Mouse (Mus musculus) heart, postnatal 14 days (tissue): ENCODE results near the gene Mllt11. TPM values are rescaled to one million over a fixed set of nuclear protein-coding genes. Genes with fewer than 3 reads are reported as not detected.
A peak's percentile ranks its signal among the peaks of the same experiment; 100 is the strongest.
"Not testable (repeated sequence)": the region's sequence is repeated elsewhere in the genome, so short reads cannot be mapped to it uniquely, and the experiment has no call there.

Experiments used
- DNase-seq, 2 experiments: peaks; one replicate each; pipeline ENCODE4 v3.0.0; 2021 to 2022
- intact Hi-C: fragments of 180-260 bp; cut with DNase I; formaldehyde crosslinking; loops from one replicate; pipeline ENCODE4 v1.15.1; 2025
- total RNA-seq, 2 experiments: library from RNA; stranded (reverse); gene quantifications; 2 replicates each; pipeline ENCODE4 v1.2.3; 2021

The Mllt11 gene
- total RNA-seq, 2 experiments from 2014 or later: 6.7 to 7.8 TPM

DNA sequence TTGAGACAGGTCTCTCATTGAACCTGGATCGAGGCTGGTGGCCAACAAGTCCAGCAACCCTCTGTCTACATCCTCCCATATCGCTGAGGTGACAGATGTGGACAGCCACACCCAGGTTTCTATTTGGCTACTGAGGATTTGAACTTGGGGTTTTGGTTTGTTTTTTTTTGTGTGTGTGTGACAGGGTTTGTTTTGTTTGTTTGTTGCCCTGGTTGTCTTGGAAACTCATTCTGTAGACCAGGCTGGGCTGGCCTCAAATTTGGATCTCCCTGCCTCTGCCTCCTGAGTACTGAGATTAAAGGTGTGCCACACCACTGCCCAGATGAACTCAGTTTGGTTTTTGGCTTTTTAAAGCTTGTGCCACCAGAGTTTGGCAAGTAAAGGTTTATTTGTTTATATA, 8.9 kb downstream of the Mllt11 start:
- no peak for DNase-seq
- intact Hi-C loops: no loop called here

DNA sequence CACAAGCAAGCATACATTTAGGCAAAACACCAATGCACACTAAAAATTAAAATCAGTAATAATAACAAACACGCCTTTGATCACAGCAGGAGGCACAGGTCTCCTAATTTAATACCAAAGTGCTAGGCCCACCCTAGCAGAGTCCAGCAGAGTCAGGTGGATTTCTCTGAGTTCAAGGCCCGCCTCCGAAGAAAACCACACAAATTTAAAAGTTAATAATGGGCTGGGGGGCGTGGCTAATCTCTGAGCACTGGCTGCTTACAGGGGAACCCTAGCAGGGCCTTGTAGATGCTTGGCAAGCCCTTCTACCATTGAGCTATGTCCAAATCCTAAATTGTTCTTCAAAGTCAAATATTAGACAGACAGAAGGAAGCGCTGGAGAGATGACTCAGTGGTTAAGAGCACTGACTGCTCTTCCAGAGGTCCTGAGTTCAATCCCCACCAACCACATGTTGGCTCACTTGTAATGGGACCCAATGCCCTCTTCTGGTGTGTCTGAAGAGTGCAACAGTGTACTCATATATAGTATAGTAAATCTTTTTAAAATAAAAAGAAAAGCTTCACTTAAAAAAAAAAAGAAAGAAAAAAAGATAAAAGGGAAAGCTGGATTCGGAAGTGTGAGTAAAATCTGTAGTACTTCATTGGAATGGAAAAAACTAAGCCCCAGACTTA, 13.4 kb downstream of the Mllt11 start:
- no peak for DNase-seq
- intact Hi-C loops: loop anchor here (5.0 kb wide), 1 partner anchor 76 kb away; the partner anchor contains the start of gene Tnfaip8l2

DNA sequence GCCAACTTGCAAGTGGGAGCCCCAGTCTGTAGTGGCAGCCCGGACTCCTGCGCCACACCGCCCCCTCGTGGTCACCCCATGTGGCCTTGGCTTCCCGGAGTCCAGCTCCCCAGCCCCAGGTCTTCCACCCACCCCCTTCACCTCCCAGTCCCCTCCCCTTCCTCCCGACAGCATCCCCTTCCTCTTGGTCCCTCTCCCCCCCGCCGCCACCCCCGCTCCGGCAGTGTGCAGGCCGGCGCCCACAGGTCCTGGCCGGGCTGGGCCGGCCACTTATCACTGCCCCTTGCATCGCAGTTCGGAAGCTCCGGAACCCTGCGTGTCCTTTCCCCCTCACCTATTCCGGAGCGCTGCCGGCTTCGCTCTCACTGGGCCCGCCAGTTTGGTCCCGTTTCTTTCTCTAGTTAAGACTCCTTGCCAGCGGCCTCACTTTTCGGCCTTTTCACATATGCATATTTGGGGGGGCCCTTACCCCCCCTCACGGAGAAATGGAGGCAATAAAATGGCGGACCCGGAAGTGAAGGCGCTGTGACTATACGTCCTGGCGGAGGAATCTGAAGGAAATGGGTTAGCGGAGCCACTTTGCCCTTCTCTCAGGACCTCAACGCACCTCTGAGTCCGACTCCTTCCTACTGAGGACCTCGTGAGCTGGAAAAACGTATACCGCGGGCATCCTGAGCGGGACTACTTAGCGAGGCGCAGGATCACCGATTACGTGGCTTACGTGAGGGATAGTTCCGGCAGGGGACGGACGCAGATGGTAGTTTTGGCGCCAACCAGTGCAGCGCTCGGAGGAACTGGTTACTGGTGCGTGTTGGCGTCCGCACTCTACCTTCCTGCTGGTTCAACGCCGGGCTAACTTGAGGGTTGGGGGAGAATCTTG, 14.5 kb downstream of the Mllt11 start, which contains the start of gene Gabpb2:
TSS of gene Gabpb2 (minus strand) at position 662 of the 880 bp plus-strand sequence.
- intact Hi-C loops: loop anchor here (2.0 to 5.0 kb wide), 2 partner anchors 45 to 75 kb away; partner anchors contain the start of gene Tnfaip8l2
- peak; percentile 98 to 99 for DNase-seq

DNA sequence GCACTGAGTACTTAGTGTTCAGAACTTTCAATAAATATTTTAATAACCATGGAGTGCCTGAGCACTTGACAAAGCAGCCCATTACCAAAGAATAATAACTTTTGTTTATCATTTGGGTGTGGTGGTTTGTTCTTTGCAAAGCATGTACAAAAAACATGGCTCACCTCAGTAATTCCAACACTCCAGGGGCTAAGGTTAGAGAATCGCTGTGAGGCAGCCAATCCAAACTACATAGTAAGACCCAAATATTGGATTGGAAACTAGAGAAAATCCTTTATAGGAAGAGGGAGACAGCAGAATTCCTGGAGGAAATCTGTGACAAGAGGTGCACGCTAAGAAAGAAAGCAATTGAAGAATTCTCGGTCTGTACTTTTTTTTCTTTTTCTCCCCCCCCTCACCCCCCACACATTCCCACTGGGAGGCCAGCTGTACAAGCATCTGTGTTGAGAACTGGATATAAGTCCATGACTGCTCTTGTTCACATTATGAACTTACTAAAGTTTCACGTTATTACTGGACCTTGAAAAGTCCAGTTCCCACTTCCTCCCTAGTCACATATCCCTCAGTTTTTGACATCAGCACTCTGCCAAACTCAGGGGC, 15.2 kb downstream of the Mllt11 start:
- DNase-seq: no peak
- intact Hi-C loops: loop anchor here (2.0 to 5.0 kb wide), 2 partner anchors 46 to 74 kb away; partner anchors contain the start of gene Tnfaip8l2

DNA sequence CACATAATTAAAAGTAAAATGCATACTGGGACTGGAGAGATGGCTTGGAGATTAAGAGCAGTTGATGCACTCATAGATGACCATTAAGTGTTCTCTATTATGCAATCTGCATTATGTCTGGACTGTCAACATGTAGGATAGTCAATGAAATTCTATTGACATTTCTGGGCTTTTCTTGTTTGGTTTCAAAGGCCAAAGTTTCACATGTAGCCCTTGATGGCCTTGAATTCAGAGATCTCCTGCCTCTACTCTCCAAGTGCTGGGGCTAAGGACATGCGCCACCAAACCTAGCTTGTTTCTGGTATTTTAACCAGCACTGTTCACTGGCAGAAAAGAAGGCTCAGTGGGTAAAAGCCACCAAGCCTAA, 18.4 kb downstream of the Mllt11 start:
- no peak for DNase-seq
- intact Hi-C loops: no loop called here

DNA sequence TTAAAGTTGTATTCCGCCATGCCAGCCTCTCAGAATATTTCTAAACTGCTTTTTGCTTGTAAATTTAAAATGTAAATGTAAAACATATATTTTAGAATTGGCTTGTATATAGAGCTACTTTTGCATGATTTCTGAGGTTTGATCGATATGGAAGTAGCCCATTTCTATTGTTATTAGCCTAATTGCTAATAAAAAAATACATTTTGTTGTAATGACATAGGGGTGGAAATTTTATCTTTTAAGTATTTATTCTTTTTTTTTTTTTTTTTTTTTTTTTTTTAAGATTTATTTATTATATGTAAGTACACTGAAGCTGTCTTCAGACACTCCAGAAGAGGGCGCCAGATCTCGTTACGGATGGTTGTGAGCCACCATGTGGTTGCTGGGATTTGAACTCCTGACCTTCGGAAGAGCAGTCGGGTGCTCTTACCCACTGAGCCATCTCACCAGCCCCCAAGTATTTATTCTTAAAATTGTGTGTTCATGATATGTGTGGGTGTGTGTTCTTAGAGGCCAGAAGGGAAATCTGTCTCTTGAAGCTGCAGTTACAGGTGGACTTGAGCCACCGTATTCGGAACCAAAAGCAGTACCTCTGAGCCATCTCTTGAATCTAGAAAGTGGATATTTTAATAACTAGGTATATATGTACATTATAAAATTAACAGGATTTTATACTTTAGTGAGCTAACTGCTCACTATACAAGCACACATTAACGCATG, 18.9 kb downstream of the Mllt11 start:
- intact Hi-C loops, DNase-seq: not testable (repeated sequence)

DNA sequence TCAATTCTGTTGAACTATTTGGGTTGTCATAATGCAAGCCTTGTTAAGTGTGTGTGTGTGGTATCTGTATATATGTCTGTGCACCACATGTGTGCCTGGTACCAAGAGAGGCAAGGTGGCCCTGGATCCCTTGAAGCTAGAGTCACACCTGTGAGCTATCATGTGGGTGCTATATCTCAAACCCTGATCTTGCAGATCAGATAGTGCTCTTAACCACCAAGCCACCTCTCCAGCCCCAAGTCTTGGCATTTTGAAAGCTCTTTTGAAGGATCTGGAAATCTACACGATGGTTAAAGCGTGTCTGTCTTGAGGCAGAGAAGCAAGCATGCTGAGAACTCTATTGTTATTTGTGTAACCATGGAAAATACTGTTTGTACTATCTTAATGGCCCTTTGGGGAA, 21.4 kb downstream of the Mllt11 start:
- no peak for DNase-seq
- intact Hi-C loops: no loop called here

DNA sequence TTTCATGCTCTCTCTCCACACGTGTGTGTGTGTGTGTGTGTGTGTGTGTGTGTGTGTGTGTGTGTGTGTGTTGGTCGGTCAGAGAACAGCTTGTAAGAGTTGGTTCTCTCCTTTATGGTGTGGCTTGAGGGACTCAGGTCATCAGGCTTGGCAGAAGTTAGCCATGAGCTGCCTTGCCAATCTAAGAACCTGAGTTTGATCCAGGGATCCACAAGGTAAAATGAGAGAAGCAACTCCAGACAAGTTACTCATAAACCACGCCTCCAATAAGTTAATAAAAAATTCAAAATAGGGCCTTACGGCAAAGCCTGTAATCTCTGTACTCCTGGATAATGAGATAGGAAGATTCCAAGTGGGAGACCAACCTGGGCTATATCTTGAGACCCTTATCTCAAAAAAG, 23.7 kb downstream of the Mllt11 start:
- no peak for DNase-seq

DNA sequence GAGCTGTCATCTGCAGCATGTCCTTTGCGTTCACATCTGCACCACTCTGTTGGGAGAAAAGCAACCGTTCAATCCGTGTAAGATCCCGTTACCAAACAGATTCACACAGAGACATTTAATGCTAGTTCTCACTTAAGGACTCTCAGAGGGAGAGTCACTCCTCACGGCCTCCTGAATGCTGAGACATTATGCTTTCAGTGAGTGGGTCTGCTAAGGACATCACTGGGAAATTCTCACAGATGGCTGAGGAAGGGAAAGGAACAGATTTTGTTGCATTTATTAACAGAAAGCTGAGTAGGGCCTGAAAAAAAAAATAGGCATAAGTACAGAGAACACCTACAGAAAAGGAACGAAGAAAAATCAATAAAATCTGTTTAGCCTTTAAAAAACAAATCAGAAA, 28.1 kb downstream of the Mllt11 start:
- no peak for DNase-seq
- intact Hi-C loops: no loop called here

More for the DNA sequence above, 23.7 kb downstream of the Mllt11 start:
- intact Hi-C loops: no loop called here

DNA sequence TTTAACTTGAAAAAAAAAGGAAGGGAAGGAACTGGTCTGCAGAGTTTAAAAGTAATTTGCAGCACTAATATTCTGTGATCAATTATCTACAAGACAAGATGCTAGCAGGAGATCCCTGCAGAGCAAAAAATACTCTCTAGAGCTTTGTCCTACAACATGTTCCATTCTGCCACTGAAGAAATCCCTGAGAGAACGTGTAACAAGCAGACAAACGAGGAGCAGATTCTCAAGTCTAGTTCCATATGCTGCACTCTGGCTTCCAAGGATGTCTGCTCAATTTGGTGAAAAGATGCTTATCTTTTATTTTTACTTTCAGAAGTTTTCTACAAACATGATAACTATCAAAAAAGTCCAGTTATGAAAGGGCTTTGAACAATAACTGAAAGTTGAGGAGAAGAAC, 31.4 kb downstream of the Mllt11 start:
- DNase-seq: no peak
- intact Hi-C loops: no loop called here

DNA sequence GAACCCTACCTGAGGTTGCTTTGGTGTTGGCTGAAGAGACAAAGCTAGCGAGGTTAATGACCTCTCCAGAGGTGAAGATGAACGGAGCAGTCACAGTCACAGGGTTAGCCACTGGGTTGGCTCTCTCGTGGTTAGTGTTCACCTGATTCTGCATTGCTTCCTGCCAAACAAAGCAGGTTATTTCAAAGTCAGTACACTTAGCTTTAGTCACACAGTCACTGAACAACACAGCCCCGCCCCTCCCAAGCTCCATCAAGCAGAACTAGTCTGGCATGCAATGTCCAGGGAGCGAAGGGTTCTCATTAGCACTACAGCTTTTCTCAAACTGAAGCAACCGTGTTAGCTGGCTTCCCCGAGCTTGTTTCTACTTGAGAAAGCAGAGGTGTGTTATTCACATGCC, 31.8 kb downstream of the Mllt11 start:
- no peak for DNase-seq
- intact Hi-C loops: no loop called here

DNA sequence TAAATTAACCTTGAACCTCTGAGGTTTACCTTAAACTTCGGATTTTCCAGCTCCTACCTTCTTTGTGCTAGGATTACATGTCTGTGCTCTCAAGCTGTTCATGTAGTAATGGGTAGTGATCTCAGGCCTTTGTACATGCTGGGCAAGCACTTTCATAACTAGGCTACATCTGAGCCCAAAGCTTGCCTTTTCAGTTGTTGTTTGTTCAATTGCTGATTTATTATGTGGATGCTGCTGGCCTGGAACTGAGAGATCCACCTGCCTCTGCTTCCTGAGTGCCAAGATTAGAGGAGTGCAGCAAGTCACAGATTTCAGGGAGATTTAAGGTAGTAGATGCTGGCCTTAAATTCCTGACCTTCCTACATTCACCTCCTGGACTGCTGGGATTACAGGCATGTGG, 32.9 kb downstream of the Mllt11 start:
- intact Hi-C loops: no loop called here

DNA sequence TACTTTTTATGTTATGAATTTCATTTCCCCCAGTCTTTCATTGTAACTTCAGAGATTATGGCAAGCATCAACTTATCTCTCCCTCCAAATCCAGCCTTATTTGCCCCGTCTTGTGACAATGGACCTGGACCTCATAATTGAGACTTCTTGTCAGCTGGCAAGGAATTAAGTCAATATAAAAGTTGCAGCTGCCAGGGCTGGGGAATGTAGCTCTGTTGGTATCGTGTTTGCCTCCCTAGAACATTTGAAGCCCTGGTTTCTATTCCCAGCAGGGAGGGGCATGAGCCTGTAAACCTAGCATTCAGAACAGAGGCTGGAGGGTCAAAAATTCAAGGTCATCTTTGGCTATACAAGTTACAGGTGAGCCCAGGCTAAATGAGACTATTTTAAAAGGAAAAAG, 36.2 kb downstream of the Mllt11 start:
- no peak for DNase-seq
- intact Hi-C loops: no loop called here

More for the DNA sequence above, 32.9 kb downstream of the Mllt11 start:
- DNase-seq: no peak

DNA sequence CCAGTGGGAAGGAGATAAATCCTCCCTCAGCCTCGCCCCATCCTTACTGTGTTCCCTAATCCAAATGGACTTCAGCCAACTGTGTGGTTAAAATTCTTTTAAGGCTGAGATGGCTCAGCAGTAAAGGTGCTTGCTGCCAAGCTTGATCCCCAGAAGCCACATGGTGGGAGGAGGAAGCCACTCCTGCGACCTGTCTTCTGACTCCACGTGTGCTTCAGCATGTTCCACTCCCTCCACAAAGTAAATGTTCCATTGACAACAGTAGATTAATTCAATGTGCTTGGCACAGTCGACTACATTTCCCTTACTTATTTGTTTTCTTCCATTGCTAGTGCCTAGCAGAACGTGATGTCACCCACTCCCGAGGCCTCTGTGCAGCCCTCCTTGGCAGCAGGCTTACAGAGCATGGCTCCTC, 37.2 kb downstream of the Mllt11 start:
- DNase-seq: no peak
- intact Hi-C loops: no loop called here

DNA sequence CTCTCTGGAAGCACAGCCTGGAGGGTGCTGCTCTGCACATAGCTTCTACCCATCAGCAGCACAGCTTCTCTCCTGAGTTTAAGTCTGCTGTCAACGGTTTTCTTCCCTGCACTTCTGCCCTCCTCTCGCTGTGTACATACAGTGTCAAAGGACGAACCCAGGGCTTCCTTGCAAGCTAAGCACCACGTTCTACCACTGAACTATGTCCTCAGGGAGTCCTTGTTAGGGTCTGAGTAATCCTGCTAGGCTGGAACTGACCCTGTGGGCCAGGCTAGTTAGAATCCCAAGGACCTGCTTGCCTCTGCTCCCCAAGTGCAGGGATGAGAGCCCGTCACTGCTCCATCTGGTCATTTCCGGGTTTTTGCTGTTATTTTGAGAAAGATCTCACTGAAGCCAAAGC, 45.1 kb downstream of the Mllt11 start:
- intact Hi-C loops: no loop called here
- DNase-seq: no peak

DNA sequence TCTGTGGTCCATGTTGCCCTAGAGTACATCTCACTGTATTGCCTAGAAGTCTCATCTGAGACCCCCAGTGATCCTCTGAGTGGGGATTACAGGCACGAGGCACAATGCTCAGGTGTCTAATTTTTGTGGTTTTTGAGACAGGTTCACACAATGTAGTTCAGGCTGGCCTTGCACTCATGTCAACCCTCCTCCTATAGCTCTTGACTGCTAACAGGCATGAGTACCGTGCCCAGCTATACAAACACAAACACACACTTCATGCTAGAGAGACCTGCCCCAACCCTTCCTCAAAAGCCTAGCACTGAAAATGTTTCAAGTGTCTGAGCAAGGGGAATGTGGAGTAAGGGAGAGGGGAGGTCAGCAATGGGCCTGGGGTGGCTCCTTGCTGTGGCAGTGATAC, 45.9 kb downstream of the Mllt11 start:
- DNase-seq: no peak
- intact Hi-C loops: no loop called here

DNA sequence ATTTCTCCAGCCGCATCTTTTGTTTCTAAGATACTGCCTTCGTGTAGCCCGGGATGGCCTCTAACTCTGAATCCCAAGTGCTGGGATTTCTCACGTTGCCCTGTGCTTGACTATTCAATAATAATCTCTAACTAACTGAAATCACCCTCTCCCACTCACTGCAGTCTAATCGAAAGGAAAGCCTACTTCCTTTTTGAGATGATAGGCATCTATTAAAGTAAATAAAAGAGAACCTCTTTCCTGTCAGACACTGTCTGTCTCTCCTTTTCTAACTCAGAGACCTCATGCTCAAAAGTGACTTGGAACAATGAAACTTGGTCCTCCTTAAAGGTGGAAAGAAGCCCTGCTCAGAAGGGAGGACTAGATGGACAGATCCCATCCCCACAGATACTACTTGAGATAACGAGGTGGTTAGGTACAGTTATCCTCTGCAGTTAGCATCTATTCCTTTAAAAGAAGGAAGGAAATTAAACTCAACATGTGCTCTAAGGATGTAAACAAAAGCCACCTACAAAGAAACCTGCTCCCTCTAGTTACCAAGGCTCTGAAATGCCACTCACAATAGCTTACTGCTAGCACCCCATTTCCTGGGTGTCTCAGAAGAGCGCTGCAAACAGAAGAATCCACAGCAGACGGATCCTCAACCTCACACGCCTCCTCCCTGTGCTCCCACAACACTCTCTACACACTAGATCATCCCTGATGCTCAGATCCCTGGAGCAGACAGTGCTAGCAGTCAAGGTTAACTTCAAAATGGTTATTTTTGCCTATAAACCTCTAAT, 47.0 kb downstream of the Mllt11 start:
- intact Hi-C loops: no loop called here
- no peak for DNase-seq

DNA sequence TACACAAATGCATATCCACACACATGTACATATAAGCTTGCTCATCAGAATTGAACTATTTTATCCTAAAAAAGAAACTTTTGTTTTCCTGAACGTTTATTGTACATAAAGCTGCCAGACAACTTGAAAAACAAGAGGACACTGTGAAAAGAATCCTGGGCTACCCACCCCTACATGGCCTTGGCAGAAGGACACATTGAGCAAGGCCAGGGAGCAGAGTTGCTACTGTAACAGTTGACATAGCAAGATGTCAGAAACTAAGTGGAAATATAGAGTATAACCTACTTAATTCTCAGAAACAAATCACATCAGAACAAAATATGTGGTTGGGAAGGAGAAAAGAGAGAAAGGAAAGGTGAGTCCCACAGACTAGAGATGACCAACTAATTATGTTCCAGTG, 50.1 kb downstream of the Mllt11 start:
- intact Hi-C loops: no loop called here

DNA sequence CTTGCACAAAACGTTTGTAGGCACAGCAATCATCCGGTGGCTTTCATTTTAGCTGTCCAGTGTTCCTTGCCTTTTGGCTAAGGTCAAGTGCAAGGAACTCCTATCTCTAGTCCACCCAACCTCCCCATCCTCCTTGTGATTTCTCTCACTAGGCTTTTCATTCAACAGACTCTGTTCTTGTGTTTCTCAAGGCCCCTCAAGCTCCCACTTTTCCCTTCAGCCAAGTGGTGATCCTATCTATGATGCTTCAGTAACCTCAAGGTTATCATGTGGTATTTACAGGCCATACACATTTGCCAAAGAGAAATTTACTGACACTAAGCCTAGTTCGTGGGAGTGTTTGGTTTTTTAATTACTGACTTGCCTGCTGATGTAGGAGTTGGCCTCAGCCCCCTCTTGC, 52.1 kb downstream of the Mllt11 start:
- no peak for DNase-seq
- intact Hi-C loops: no loop called here

More for the DNA sequence above, 50.1 kb downstream of the Mllt11 start:
- no peak for DNase-seq

DNA sequence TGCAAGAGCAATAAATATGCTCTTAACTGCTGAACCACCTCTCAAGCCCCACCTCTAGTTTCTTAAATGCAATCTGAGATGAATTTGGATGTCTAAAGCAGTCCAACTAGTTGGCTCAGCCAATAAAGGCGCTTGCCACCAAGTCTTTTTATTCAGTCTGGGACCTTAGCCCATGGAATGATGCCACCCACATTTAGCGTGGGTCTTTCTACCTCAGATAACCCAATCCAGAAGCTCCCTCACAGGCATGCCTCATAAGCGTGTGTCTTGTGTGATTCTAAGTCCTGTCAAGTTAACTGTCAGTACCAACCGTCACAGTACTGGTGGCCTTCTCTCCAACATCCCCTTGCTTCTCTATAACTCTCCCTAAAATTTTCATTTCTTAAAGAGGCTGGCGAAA, 53.0 kb downstream of the Mllt11 start:
- DNase-seq: no peak
- intact Hi-C loops: no loop called here
